Mouse (Mus musculus): ENCODE measurements around the gene Kcnk6. TPM values are rescaled to one million over a fixed set of nuclear protein-coding genes. Genes with fewer than 3 reads are reported as not detected.

Kcnk6 gene
- polyA plus RNA-seq, 1 experiment from 2014 or later: 0.30 TPM

- under 1% methylated on average over 62 of the region's 62 CpGs for WGBS
- Histone ChIP-seq H3K36me3 (peaks cover 18% of the 10 kb centered on the region), H3K9ac (replicated peaks) (peak within 1 kb of the TSS; percentile 86), H3K4me3 (replicated peaks) (peak within 1 kb of the TSS; percentile 84), H3K4me2 (replicated peaks) (peak within 1 kb of the TSS; percentile 92), H3K27ac (peak within 1 kb of the TSS; percentile 79), H3K4me1 (replicated peaks) (peaks cover 22% of the 10 kb centered on the region), H3K9me3 (no peaks in the 10 kb centered on the region), H3K27me3 (no peaks in the 10 kb centered on the region; the same call in 1 of the 2 replicates)
- peak; percentile 96 for ATAC-seq
Measured at GRCm38 (mm10) chr7:29180077-29180853, 52.0 kb downstream of the Kcnk6 start, which contains the start of gene Psmd8. Gene Psmd8, minus strand, starts transcription at chr7:29180701.

- WGBS: 57% methylated on average over 7 of the region's 7 CpGs
- Histone ChIP-seq H3K36me3 (peaks cover 27% of the 10 kb centered on the region), H3K4me3 (replicated peaks) (peak overlapping the region; percentile 84), H3K4me2 (replicated peaks) (peak overlapping the region; percentile 92), H3K27me3 (peaks cover 9% of the 10 kb centered on the region), H3K9ac (replicated peaks) (peak overlapping the region; percentile 86), H3K27ac (no peak overlapping the region), H3K9me3 (no peaks in the 10 kb centered on the region), H3K4me1 (replicated peaks) (peaks cover 22% of the 10 kb centered on the region)
- ATAC-seq: no peak
Measured at GRCm38 (mm10) chr7:29179323-29179722, 53.0 kb downstream of the Kcnk6 start.

GRCm38 (mm10) chr7:29178106-29178505, 54.2 kb downstream of the Kcnk6 start:
- no peak for ATAC-seq
- WGBS: 94% methylated on average over 4 of the region's 4 CpGs
- no peak overlapping the region for H3K4me2 ChIP-seq (replicated peaks)

GRCm38 (mm10) chr7:29172390-29173016, 59.8 kb downstream of the Kcnk6 start:
- Histone ChIP-seq H3K9ac (replicated peaks) (0 out of 2 replicates have a peak overlapping the region, but pooled peaks have one; percentile 48), H3K9me3 (no peaks in the 10 kb centered on the region), H3K4me2 (replicated peaks) (0 out of 2 replicates have a peak overlapping the region, but pooled peaks have one; percentile 66), H3K36me3 (peaks cover 46% of the 10 kb centered on the region), H3K4me1 (replicated peaks) (peaks cover 39% of the 10 kb centered on the region), H3K4me3 (replicated peaks) (no peak overlapping the region), H3K27me3 (peaks cover 47% of the 10 kb centered on the region), H3K27ac (no peak overlapping the region)
- WGBS: 30% methylated on average over 32 of the region's 32 CpGs
- no peak for ATAC-seq

More at GRCm38 (mm10) chr7:29178106-29178505, 54.2 kb downstream of the Kcnk6 start:
- H3K4me1 ChIP-seq (replicated peaks): peaks cover 22% of the 10 kb centered on the region
- H3K9ac ChIP-seq (replicated peaks): no peak overlapping the region
- H3K9me3 ChIP-seq: no peaks in the 10 kb centered on the region
- H3K27ac ChIP-seq: no peak overlapping the region
- H3K36me3 ChIP-seq: peaks cover 40% of the 10 kb centered on the region
- peak overlapping the region; percentile 84; the same call in 1 of the 2 replicates for H3K4me3 ChIP-seq (replicated peaks)
- H3K27me3 ChIP-seq: peaks cover 22% of the 10 kb centered on the region

Other genes starting within 250 kb of the Kcnk6 start
- 8.5 and 9.0 TPM in 2 replicates for gene Ryr1, start 107.3 kb downstream of the Kcnk6 start, polyA plus RNA-seq (2015; fragmentation: Nextera tagmentation; extraction: Ambion mirVana)
- gene Rasgrp4, start 97.7 kb downstream of the Kcnk6 start, polyA plus RNA-seq (2015; fragmentation: Nextera tagmentation; extraction: Ambion mirVana): 0.40 and 0.50 TPM in 2 replicates
- gene Fam98c, start 76.3 kb downstream of the Kcnk6 start, polyA plus RNA-seq (2015; fragmentation: Nextera tagmentation; extraction: Ambion mirVana): 17.5 and 18.4 TPM in 2 replicates
- gene Ggn, start 62.3 kb downstream of the Kcnk6 start, polyA plus RNA-seq (2015; fragmentation: Nextera tagmentation; extraction: Ambion mirVana): 0.54 and 0.93 TPM in 2 replicates
- 9.4 and 9.9 TPM in 2 replicates for gene Spred3, start 62.1 kb downstream of the Kcnk6 start, polyA plus RNA-seq (2015; fragmentation: Nextera tagmentation; extraction: Ambion mirVana)
- gene Psmd8, start 51.8 kb downstream of the Kcnk6 start, polyA plus RNA-seq (2015; fragmentation: Nextera tagmentation; extraction: Ambion mirVana): 314 and 315 TPM in 2 replicates
- 2.0 and 3.3 TPM in 2 replicates for gene Catsperg1, start 18.5 kb downstream of the Kcnk6 start, polyA plus RNA-seq (2015; fragmentation: Nextera tagmentation; extraction: Ambion mirVana)
- 77.0 and 80.8 TPM in 2 replicates for gene Yif1b, start 5.8 kb upstream of the Kcnk6 start, polyA plus RNA-seq (2015; fragmentation: Nextera tagmentation; extraction: Ambion mirVana)
- 0.92 and 2.0 TPM in 2 replicates for gene 2200002D01Rik, start 16.0 kb upstream of the Kcnk6 start, polyA plus RNA-seq (2015; fragmentation: Nextera tagmentation; extraction: Ambion mirVana)
- 26.1 and 28.7 TPM in 2 replicates for gene Spint2, start 49.4 kb upstream of the Kcnk6 start, polyA plus RNA-seq (2015; fragmentation: Nextera tagmentation; extraction: Ambion mirVana)
- 7.9 and 8.1 TPM in 2 replicates for gene Ppp1r14a, start 56.8 kb upstream of the Kcnk6 start, polyA plus RNA-seq (2015; fragmentation: Nextera tagmentation; extraction: Ambion mirVana)
- 201 and 213 TPM in 2 replicates for gene Dpf1, start 71.4 kb upstream of the Kcnk6 start, polyA plus RNA-seq (2015; fragmentation: Nextera tagmentation; extraction: Ambion mirVana)